Mouse (Mus musculus) ES-CJ7 (cell line): ENCODE results near the gene Defa25.
A peak's percentile ranks its signal among the peaks of the same experiment; 100 is the strongest.
"Not testable (repeated sequence)": the region's sequence is repeated elsewhere in the genome, so short reads cannot be mapped to it uniquely, and the experiment has no call there.

Experiments
- DNase-seq: peaks from one replicate; pipeline ENCODE4 v3.0.0; 2011; ENCODE audit warnings: low read depth, low spot score

The Defa25 gene

GRCm38 (mm10) chr8:21084142-21084541, at the start of gene Defa25:
Gene Defa25, plus strand, starts transcription at chr8:21084442.
- DNase-seq: not testable (repeated sequence)

GRCm38 (mm10) chr8:21054747-21055146, 29.5 kb upstream of the Defa25 start, which contains the start of gene Defa23:
Gene Defa23, plus strand, starts transcription at chr8:21055047.
- DNase-seq: not testable (repeated sequence)

DNA sequence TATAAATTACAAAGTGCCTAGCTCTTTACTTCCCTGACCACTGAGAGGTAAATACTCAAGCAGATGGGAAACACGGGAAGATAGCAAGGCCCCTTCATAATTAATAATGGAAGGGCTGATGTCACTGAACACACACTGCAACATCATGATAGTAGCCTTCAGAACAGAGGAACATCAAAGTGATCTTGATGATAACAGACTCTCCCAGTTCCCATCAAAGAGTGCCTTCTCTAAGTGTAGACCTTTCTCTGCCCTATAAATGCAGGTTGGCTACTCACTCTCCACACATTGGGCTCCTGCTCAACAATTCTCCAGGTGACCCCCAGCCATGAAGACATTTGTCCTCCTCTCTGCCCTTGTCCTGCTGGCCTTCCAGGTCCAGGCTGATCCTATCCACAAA, 19.5 kb upstream of the Defa25 start, which contains the start of gene Defa35:
Defa35 (plus strand) TSS at position 301 of the 400 bp plus-strand sequence.
- not testable (repeated sequence) for DNase-seq

DNA sequence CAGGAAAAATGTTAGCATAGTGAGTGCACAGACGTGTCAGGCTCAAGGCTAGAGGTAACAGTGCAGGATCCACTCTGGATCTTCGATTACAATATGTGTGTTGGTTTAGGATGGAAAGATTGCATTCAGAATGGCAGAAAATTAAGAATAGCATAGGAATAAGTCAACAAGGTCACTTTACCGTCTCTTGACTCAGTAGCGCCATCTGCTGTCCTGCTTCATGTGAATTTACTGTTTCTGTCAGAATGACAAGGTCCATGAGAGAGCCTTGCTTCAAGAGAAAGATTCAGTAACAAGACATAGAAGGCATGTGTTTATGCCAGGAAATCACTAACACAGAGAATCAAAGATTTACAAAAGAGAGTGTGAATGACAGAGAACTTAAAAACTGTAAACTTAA, 8.9 kb downstream of the Defa25 start:
- DNase-seq: peak; percentile 90

- not testable (repeated sequence) for DNase-seq
Measured at GRCm38 (mm10) chr8:21095950-21096349, 11.7 kb downstream of the Defa25 start, which contains the start of gene Gm14851. Gene Gm14851, minus strand, starts transcription at chr8:21096050.

DNA sequence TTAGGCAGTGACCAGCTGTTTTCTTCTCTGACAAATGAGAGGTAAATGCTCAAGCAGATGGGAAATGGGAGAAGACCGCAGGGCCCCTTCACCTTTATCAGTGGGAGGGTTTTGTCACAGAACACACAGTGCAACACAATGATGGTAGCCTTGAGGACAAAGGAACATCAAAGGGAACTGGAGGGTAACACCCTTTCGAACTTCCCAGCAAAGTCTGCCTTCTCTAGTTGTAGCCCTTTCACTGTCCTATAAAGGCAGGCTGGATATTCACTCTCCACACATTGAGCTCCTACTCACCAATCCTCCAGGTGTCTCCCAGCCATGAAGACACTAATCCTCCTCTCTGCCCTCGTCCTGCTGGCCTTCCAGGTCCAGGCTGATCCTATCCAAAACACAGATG, 50.1 kb downstream of the Defa25 start, which contains the start of gene Defa30:
Defa30 (plus strand) TSS at position 301 of the 400 bp plus-strand sequence.
- not testable (repeated sequence) for DNase-seq
